Mouse (Mus musculus) neural tube, embryonic 12.5 days (tissue): Measurements from ENCODE around the gene Far2. TPM values are rescaled to one million over a fixed set of nuclear protein-coding genes. Genes with fewer than 3 reads are reported as not detected.

ENCODE experiments used
- ATAC-seq: fragments of 200-750 bp; cut with Nextera tagmentation; 2 replicates; pipeline ENCODE4 v1.8.0; 2017; ENCODE audit warnings: low read depth, mild to moderate bottlenecking, moderate TSS enrichment, moderate library complexity; ENCODE audit not compliant: low FRiP score
- H3K27ac ChIP-seq: fragments of 300-500 bp; sonication (generic); 2 replicates; pipeline ENCODE4 v1.5.1; 2016
- H3K27me3 ChIP-seq: fragments of 300-500 bp; sonication (generic); replicated peaks from 2 replicates; pipeline ENCODE4 v1.6.1; 2016; ENCODE audit warnings: mild to moderate bottlenecking
- H3K36me3 ChIP-seq: fragments of 300-500 bp; sonication (generic); 2 replicates; pipeline ENCODE4 v1.6.1; 2016; ENCODE audit warnings: mild to moderate bottlenecking
- H3K4me1 ChIP-seq: fragments of 300-500 bp; sonication (generic); 2 replicates; pipeline ENCODE4 v1.6.1; 2016
- H3K4me2 ChIP-seq: fragments of 300-500 bp; sonication (generic); replicated peaks from 2 replicates; pipeline ENCODE4 v1.6.1; 2016; ENCODE audit warnings: mild to moderate bottlenecking
- H3K4me3 ChIP-seq: fragments of 300-500 bp; sonication (generic); 2 replicates; pipeline ENCODE4 v1.5.1; 2016
- H3K9ac ChIP-seq: fragments of 300-500 bp; sonication (generic); 2 replicates; pipeline ENCODE4 v1.6.1; 2016; ENCODE audit warnings: mild to moderate bottlenecking
- H3K9me3 ChIP-seq: fragments of 300-500 bp; sonication (generic); 2 replicates; pipeline ENCODE4 v1.6.1; 2016; ENCODE audit warnings: mild to moderate bottlenecking
- WGBS: fragments of 180-500 bp; shearing (Covaris S2); methylation state at CpG from one replicate; pipeline ENCODE4 v1.1.7; 2016; 5-methylcytosine and 5-hydroxymethylcytosine counted together
- polyA plus RNA-seq: library from polyadenylated mRNA; unstranded; fragments of >200 nt; fragmentation: Nextera tagmentation; extraction: Ambion mirVana; gene quantifications from 2 replicates; pipeline ENCODE4 v1.2.1, GENCODE M21; 2016

Gene Far2
- 4.9 and 5.4 TPM in 2 replicates for polyA plus RNA-seq

GRCm38 (mm10) chr6:148046881-148047649 is at the start of gene Far2:
Far2 (plus strand) TSS chr6:148047259.
- H3K36me3 ChIP-seq, result no peaks in the 10 kb centered on the region
- no peaks in the 10 kb centered on the region for H3K9me3 ChIP-seq
- H3K4me2 ChIP-seq, result peak within 1 kb of the TSS; percentile 76
- H3K9ac ChIP-seq, result peak within 1 kb of the TSS; percentile 59
- H3K4me1 ChIP-seq, result peaks cover 6% of the 10 kb centered on the region; the same call in 1 of the 2 replicates
- 3% methylated on average over 34 of the region's 34 CpGs for WGBS
- peak within 1 kb of the TSS; percentile 40 for H3K4me3 ChIP-seq
- peak; percentile 67 for ATAC-seq
- peaks cover 15% of the 10 kb centered on the region; the same call in 1 of the 2 replicates for H3K27me3 ChIP-seq
- no peak within 1 kb of the TSS for H3K27ac ChIP-seq

- Histone ChIP-seq H3K4me3 (no peak overlapping the region), H3K9me3 (no peaks in the 10 kb centered on the region), H3K36me3 (no peaks in the 10 kb centered on the region), H3K27me3 (no peaks in the 10 kb centered on the region), H3K9ac (no peak overlapping the region), H3K4me2 (no peak overlapping the region), H3K4me1 (no peaks in the 10 kb centered on the region), H3K27ac (no peak overlapping the region)
- no peak for ATAC-seq
- 95% methylated on average over 2 of the region's 2 CpGs for WGBS
Measured at GRCm38 (mm10) chr6:148000483-148000882, 46.6 kb upstream of the Far2 start.

- no peaks in the 10 kb centered on the region for H3K36me3 ChIP-seq
- H3K27ac ChIP-seq, result no peak overlapping the region
- H3K4me1 ChIP-seq, result no peaks in the 10 kb centered on the region
- H3K9ac ChIP-seq, result no peak overlapping the region
- H3K27me3 ChIP-seq, result no peaks in the 10 kb centered on the region
- no peak overlapping the region for H3K4me3 ChIP-seq
- H3K9me3 ChIP-seq, result no peaks in the 10 kb centered on the region
- ATAC-seq, result peak; percentile 50; the same call in 1 of the 2 replicates
- WGBS, result 55% methylated on average over 3 of the region's 3 CpGs
- no peak overlapping the region for H3K4me2 ChIP-seq
Measured at GRCm38 (mm10) chr6:148001071-148001470, 46.0 kb upstream of the Far2 start.

GRCm38 (mm10) chr6:148006118-148006837 is 40.8 kb upstream of the Far2 start:
- Histone ChIP-seq H3K27me3 (no peaks in the 10 kb centered on the region), H3K4me1 (no peaks in the 10 kb centered on the region), H3K4me3 (no peak overlapping the region), H3K9me3 (no peaks in the 10 kb centered on the region), H3K9ac (no peak overlapping the region), H3K27ac (no peak overlapping the region), H3K36me3 (no peaks in the 10 kb centered on the region), H3K4me2 (no peak overlapping the region)
- ATAC-seq, result no peak
- 76% methylated on average over 11 of the region's 11 CpGs for WGBS

GRCm38 (mm10) chr6:148040759-148041158 is 6.3 kb upstream of the Far2 start:
- Histone ChIP-seq H3K9me3 (no peaks in the 10 kb centered on the region), H3K27ac (no peak overlapping the region), H3K4me1 (no peaks in the 10 kb centered on the region), H3K4me2 (no peak overlapping the region), H3K4me3 (no peak overlapping the region), H3K9ac (no peak overlapping the region), H3K27me3 (no peaks in the 10 kb centered on the region), H3K36me3 (no peaks in the 10 kb centered on the region)
- ATAC-seq, result no peak
- 98% methylated on average over 1 of the region's 1 CpGs for WGBS

GRCm38 (mm10) chr6:148047650-148047988 is 560 bp downstream of the Far2 start:
- H3K4me1 ChIP-seq, result peaks cover 6% of the 10 kb centered on the region; the same call in 1 of the 2 replicates
- no peaks in the 10 kb centered on the region for H3K9me3 ChIP-seq
- no peak overlapping the region for H3K27ac ChIP-seq
- 0 out of 2 replicates have a peak, but pooled peaks have one; percentile 8 for ATAC-seq
- peak overlapping the region; percentile 59; the same call in 1 of the 2 replicates for H3K9ac ChIP-seq
- peaks cover 15% of the 10 kb centered on the region; the same call in 1 of the 2 replicates for H3K27me3 ChIP-seq
- no peaks in the 10 kb centered on the region for H3K36me3 ChIP-seq
- H3K4me2 ChIP-seq, result peak overlapping the region; percentile 76
- H3K4me3 ChIP-seq, result peak overlapping the region; percentile 40

GRCm38 (mm10) chr6:148063131-148063530 is 16.1 kb downstream of the Far2 start:
- no peaks in the 10 kb centered on the region for H3K4me1 ChIP-seq
- H3K4me2 ChIP-seq, result no peak overlapping the region
- no peak for ATAC-seq
- H3K27ac ChIP-seq, result no peak overlapping the region
- 85% methylated on average over 3 of the region's 3 CpGs for WGBS
- no peak overlapping the region for H3K9ac ChIP-seq
- no peaks in the 10 kb centered on the region for H3K9me3 ChIP-seq
- H3K36me3 ChIP-seq, result no peaks in the 10 kb centered on the region
- no peaks in the 10 kb centered on the region for H3K27me3 ChIP-seq
- no peak overlapping the region for H3K4me3 ChIP-seq

- no peak overlapping the region for H3K27ac ChIP-seq
- ATAC-seq, result no peak
- no peaks in the 10 kb centered on the region for H3K36me3 ChIP-seq
- H3K9ac ChIP-seq, result no peak overlapping the region
- no peaks in the 10 kb centered on the region for H3K9me3 ChIP-seq
- H3K27me3 ChIP-seq, result no peaks in the 10 kb centered on the region
- 91% methylated on average over 5 of the region's 5 CpGs for WGBS
- H3K4me3 ChIP-seq, result no peak overlapping the region
- no peaks in the 10 kb centered on the region for H3K4me1 ChIP-seq
- H3K4me2 ChIP-seq, result no peak overlapping the region
Measured at GRCm38 (mm10) chr6:148066267-148066666, 19.2 kb downstream of the Far2 start.

- Histone ChIP-seq H3K4me1 (no peaks in the 10 kb centered on the region), H3K9me3 (no peaks in the 10 kb centered on the region), H3K4me2 (no peak overlapping the region), H3K9ac (no peak overlapping the region), H3K27ac (no peak overlapping the region), H3K36me3 (no peaks in the 10 kb centered on the region), H3K27me3 (no peaks in the 10 kb centered on the region), H3K4me3 (no peak overlapping the region)
- 92% methylated on average over 4 of the region's 4 CpGs for WGBS
- ATAC-seq, result no peak
Measured at GRCm38 (mm10) chr6:148068786-148069185, 21.7 kb downstream of the Far2 start.

GRCm38 (mm10) chr6:148073599-148073998 is 26.5 kb downstream of the Far2 start:
- no peaks in the 10 kb centered on the region for H3K36me3 ChIP-seq
- H3K4me3 ChIP-seq, result no peak overlapping the region
- H3K9ac ChIP-seq, result no peak overlapping the region
- 77% methylated on average over 3 of the region's 3 CpGs for WGBS
- no peaks in the 10 kb centered on the region for H3K9me3 ChIP-seq
- ATAC-seq, result no peak
- no peaks in the 10 kb centered on the region for H3K4me1 ChIP-seq
- H3K4me2 ChIP-seq, result no peak overlapping the region
- no peak overlapping the region for H3K27ac ChIP-seq
- H3K27me3 ChIP-seq, result no peaks in the 10 kb centered on the region

- Histone ChIP-seq H3K9ac (no peak overlapping the region), H3K4me3 (no peak overlapping the region), H3K4me1 (no peaks in the 10 kb centered on the region), H3K9me3 (no peaks in the 10 kb centered on the region), H3K36me3 (no peaks in the 10 kb centered on the region), H3K4me2 (no peak overlapping the region), H3K27me3 (no peaks in the 10 kb centered on the region), H3K27ac (no peak overlapping the region)
- ATAC-seq, result no peak
Measured at GRCm38 (mm10) chr6:148074211-148074864, 27.3 kb downstream of the Far2 start.

GRCm38 (mm10) chr6:148083864-148084263 is 36.8 kb downstream of the Far2 start:
- H3K36me3 ChIP-seq, result no peaks in the 10 kb centered on the region
- H3K27ac ChIP-seq, result no peak overlapping the region
- H3K4me3 ChIP-seq, result no peak overlapping the region
- no peak for ATAC-seq
- no peaks in the 10 kb centered on the region for H3K9me3 ChIP-seq
- H3K4me1 ChIP-seq, result no peaks in the 10 kb centered on the region
- H3K27me3 ChIP-seq, result no peaks in the 10 kb centered on the region
- H3K4me2 ChIP-seq, result no peak overlapping the region
- WGBS, result 87% methylated on average over 2 of the region's 2 CpGs
- H3K9ac ChIP-seq, result no peak overlapping the region
